Mouse (Mus musculus) monocyte, adult 2 months (primary cell): ENCODE measurements at regions not wholly inside any gene's neighbourhood (a gene's known extent, or its start where the extent isn't known, plus 50 kb on each side); places are given as distances from the start of the nearest gene placed in this dataset.

Experiments
- DNase-seq, 2 experiments: peaks; one replicate each; pipeline ENCODE4 v3.0.0; 2022; ENCODE audit warnings: low spot score in 2 of 2, low read depth in 1 of 2

DNA sequence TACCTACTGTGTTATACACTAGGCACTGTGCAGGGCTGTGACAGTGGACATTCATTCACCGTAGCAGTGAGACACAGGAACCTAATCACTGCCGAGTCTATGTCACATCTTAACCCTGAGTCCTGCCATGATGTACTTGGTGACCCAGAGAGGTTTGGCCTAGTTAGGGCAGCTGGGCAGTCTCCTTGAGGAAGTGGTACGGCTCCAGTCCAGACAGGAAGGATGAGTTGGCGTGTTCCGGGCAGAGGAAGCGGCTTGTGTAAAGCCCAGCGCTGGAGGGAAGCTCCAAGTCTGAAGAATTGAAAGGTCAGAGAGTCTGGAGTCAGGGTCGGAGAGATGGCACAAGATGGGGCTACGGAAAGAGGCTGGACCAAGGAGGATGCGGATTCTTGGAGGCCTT is 99.4 kb upstream of the Smim15 start:
- peak; percentile 17 to 35 for DNase-seq

GRCm38 (mm10) chr13:107942979-107943378 is 101.3 kb upstream of the Smim15 start:
- DNase-seq = no peak

- no peak for DNase-seq
Measured at GRCm38 (mm10) chr13:107942297-107942962, 101.8 kb upstream of the Smim15 start.

DNA sequence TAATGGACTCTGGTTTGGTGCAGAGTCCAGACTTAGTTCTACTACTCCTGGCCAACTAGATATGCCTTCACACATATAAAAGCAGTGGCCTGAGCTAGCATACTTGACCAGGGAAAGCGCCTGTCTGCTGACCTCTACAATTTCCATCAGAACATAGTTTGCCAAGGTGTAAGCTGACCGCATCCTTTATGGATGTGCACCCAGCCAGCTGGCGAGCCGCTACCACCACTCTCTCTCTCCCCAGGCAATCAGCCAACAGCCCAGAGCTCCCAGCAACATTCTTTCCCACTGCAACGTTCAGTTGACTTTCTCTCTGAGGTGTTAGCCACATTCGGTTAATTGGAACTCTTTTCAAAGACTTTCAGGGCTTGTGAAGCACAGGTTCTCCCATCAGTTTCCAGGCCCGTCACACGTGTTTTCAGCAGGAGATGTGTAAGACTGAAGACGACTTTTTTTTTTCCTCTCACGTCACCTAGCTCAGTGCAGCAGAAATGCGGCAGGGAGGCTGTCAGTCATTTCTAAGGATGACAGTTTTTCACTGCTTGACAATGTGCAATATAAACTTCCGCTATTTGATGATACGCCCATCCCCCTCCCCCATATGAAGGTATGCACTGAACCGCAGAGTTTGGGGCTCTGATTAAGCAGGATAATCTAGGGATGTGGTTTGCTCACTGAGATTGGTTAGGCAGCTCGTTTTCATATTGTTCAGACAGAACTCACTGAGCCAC is 104.2 kb upstream of the Smim15 start:
- DNase-seq = no peak

DNA sequence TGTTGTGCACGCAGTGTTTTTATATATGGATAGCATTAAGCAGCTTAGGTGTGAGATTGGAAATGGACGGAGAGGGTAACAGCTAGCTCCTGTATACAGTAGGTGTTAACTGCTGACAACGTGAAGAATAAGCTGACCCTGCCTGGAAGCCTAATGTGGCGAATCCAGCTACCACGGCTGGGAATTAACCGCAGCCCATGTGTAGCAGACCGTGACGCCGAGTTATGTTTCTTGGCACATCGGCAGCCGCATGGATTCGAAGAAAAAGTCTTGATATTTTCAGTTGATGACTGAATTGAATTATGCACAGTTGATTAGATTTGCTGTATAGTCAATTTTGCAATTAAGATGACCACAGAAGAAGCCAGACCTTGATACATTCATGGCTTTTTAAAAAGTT is 108.6 kb upstream of the Smim15 start:
- no peak for DNase-seq

- no peak for DNase-seq
Measured at GRCm38 (mm10) chr13:107934691-107935090, 109.6 kb upstream of the Smim15 start.

- no peak for DNase-seq
Measured at GRCm38 (mm10) chr13:107933598-107934571, 110.4 kb upstream of the Smim15 start.

DNA sequence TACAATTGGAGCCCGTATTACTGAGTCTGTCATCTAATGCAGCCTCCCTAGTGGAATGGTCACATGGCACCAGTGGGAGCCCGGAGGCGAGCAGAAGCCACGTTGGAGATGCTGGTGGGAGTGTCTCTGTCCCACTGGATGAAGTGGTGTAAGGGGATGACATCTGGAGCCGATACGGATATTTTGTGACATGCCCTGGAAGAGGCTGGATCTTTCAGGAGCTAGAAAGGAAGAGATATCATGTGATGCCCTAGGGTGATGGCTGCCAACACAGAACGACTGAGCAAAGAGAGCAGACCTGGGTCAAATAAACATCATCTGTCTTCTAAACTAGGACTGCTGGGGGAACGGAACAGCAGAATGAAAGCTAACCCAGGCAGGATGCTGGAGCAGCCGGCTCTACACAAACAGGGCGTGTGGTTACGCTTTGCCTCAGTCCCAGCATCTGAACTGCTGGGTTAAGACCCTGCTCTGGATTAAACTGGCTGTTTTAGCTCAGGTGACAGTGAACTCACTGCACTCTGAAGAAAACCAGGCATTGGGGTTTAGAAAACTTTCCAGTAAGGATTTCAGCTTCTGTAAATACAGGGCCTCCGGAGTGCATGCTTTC is 111.7 kb upstream of the Smim15 start:
- DNase-seq = no peak

DNA sequence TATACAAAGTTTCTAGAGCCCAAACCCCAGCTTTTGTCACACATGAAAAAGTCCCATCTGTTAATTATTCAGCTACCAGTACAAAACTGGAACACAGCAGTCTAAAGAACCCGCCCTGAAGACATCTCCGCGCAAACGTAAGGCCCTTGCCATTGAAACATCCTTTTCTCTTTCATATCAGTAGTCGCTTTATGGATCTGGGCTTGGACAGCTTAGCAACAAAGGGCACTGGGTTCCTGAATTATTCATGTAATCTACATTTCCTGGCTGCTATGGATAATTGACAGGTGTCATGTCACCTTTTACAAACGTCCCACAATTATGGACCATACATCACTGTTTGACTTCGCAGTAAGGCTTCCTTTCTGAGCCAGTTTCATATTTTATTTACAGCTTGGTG is 113.0 kb upstream of the Smim15 start:
- DNase-seq = no peak

DNA sequence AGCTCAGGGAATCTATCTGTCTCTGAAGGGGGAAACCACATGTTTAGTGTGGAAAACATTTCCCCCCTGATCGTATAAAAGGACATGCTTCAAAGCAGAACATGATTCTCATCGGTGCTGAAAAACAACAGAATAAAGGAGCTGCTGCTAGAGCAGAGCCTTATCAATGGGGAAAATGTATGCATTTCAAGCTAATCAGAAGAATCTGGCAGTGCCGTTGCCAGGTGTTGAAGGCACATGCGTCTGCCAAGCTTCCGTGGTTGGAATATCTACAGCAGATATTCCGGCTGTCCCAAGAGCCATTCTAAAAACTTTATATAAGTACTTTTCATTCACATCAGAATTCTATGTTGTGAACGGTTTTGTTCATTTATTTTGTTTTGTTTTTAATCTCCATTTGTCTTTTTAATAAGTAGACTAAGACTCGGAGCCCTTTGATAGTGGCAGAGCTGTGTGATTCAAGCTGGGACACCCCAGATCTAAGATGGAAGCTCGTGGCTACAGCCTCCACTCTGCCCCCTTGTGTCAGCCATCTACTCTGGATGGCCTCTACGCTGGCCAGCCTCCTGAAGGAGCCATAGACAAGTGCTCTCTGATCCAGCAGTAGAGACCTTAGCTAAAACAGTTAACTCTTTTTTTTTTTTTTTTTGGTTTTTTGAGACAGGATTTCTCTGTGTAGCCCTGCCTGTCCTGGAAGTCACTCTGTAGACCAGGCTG is 116.6 kb upstream of the Smim15 start:
- DNase-seq = no peak

GRCm38 (mm10) chr13:107925470-107925869 is 118.8 kb upstream of the Smim15 start:
- DNase-seq = no peak

DNA sequence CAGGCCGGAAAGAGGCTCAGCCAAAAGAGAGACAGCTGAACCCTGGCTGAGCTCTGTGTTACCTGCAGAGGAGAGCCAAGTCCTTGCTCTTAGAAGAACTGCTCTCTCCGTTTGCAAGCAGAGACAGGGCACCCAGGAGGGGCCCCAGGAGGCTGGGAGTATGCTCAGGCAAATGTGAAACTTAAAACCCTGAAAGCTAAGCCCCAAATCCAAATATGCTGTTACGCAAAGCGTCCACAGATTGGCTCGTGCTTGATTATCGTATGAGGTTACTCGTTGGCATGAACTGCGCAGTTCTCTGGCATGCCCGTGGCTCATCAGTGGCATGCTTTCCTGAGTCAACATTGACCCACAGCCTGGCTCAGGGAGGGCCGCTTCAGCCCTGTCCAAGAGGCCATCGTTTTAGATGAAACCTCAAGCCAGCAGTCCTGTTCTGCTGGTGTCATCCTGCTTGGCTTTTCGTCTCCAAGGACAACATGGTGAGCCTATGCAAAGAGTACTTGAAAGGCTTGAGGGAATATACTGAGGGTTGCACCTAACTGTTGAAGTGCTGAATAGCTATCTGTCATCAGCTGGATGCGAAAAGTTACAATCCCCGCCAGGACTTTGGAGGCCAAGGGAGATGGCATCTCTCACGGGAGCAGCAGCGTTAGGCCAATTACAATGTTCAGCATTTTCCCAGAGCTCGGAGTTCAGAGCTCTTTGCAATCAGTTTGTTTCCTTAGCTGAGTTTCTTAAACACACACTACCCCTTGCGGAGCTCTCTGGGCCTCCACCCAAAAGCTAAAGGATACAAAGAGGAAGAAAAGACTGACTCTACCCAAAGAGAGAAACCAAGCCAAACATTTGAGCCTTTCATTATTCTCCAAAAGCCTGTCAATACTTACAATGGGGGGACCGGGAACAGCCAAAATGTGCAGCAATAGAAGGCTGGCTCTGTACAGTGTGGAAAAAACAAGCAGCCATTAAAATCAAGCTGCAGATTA is 120.8 kb upstream of the Smim15 start:
- DNase-seq = no peak

DNA sequence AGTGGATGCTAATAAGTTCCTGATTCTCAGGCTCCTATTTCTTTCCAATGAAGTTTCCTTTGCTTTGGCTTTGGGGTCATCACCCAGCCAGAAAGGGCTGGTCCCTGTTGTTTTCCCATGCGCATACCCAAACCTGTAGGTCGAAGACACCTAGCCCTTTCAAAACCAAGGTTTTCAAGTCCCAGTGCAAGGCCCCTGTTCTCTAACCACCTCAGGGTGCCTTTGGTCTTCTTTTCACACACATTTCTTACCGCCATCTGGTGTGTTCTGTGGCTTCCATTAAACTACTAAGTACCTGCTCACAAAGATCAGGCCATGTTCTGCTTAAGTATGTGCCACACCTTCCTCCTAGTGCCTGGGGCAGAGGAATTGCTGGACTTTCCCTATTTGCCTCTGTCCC is 124.8 kb upstream of the Smim15 start:
- no peak for DNase-seq

GRCm38 (mm10) chr13:107918478-107918877 is 125.8 kb upstream of the Smim15 start:
- no peak for DNase-seq

DNA sequence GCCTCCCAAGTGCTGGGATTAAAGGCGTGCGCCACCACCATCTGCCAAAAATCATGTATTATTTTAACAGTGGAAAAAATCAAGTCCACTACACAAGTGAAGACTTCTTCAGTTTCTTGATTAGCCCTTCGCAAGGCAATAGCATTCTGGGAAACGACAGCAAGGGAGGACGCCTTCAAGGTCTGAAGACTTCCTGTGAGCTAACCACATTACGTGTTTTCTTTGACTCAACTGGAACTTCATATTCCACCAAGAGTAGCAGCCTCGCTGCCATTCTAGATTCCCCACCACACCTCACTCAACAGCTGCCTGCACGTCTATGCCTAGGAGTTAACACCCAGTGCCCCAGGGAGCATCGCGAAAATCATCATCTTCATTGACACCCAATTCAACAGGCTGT is 126.2 kb upstream of the Smim15 start:
- no peak for DNase-seq

GRCm38 (mm10) chr13:107917564-107917963 is 126.7 kb upstream of the Smim15 start:
- DNase-seq = no peak

GRCm38 (mm10) chr13:107910125-107910524 is 134.1 kb upstream of the Smim15 start:
- no peak for DNase-seq

DNA sequence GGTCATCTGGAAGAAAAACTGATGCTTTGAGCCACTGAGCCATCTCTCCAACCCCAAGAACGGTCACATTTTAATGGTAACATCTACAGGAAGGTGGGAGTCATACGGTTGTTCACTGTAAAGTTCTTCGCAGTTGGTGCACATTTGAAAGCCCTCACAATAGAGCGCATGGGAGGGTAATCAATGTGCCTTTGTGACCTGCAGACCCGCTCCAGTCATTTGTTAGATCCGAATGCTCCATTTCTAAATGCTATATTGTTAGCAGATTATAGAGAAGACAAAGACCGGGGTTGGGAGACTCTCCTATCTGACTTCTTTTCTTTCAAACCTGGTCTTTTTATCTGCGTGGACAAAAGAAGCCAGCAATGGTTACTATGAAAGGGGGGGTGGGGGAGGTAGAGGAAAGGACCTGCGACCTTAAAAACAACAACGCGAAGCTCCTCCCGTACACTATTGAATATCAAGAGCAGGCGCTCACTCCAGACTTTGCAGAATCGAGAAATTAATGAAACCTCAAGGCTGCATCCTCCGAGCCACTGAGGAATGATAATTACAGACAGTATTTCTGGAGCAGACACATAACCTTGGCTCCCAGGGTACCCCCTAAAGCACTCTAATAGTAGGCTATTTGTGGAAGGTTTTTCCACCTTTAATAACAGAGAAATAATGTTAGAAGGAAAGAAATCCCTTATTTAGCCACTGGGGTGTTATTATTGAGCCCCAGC is 134.7 kb upstream of the Smim15 start:
- no peak for DNase-seq

- no peak for DNase-seq
Measured at GRCm38 (mm10) chr13:107907966-107908365, 136.3 kb upstream of the Smim15 start.
